Comparison of ENCODE assay signal across 8 mouse cellular contexts in genomic region chr10:93833370-93833698, GRCm38 (mm10). TPM values are rescaled to one million over a fixed set of nuclear protein-coding genes. Genes with fewer than 3 reads are reported as not detected.
DNase-seq lines count a peak whose midpoint lies in the region; ATAC-seq and TF ChIP-seq lines count a peak whose summit lies in the region.

No protein-coding gene starts in this region.

- no peak overlapping the region for H3K9ac ChIP-seq in lung, embryonic 14.5 days
- no peak overlapping the region for H3K9ac ChIP-seq in intestine, postnatal 0 days (ENCODE audit: low read depth, low read length)
- 0 out of 2 replicates have a peak overlapping the region, but pooled peaks have one; percentile 35 for H3K9ac ChIP-seq in neural tube, embryonic 14.5 days (replicated peaks; ENCODE audit: low read depth, low read length)

- H3K36me3 ChIP-seq in lung, embryonic 14.5 days (ENCODE audit: insufficient read depth): no peaks in the 10 kb centered on the region
- H3K36me3 ChIP-seq in intestine, postnatal 0 days (ENCODE audit: control insufficient read depth, insufficient read depth): no peaks in the 10 kb centered on the region
- H3K36me3 ChIP-seq in neural tube, embryonic 14.5 days (ENCODE audit: control insufficient read depth, insufficient read depth, low read length): no peaks in the 10 kb centered on the region

- peak overlapping the region; percentile 73 for H3K4me3 ChIP-seq in lung, embryonic 14.5 days (ENCODE audit: low read depth, low read length)
- H3K4me3 ChIP-seq in embryonic fibroblast, embryonic 13.5 days (ENCODE audit: insufficient read depth, low read length): peak overlapping the region; percentile 55
- H3K4me3 ChIP-seq in intestine, postnatal 0 days (ENCODE audit: low read depth, low read length): peak overlapping the region; percentile 72
- H3K4me3 ChIP-seq in neural tube, embryonic 14.5 days (ENCODE audit: low read depth, low read length): peak overlapping the region; percentile 47

- H3K4me2 ChIP-seq in lung, embryonic 14.5 days: peak overlapping the region; percentile 96
- peak overlapping the region; percentile 97 for H3K4me2 ChIP-seq in intestine, postnatal 0 days (replicated peaks; ENCODE audit: low read depth)
- H3K4me2 ChIP-seq in neural tube, embryonic 14.5 days (ENCODE audit: low read depth, low read length): peak overlapping the region; percentile 96

- WGBS in lung, embryonic 14.5 days: 2% methylated on average over 16 of the region's 16 CpGs
- WGBS in intestine, postnatal 0 days: 2% methylated on average over 16 of the region's 16 CpGs
- WGBS in neural tube, embryonic 14.5 days: 3% methylated on average over 16 of the region's 16 CpGs

- intact Hi-C loops in left cerebral cortex, postnatal 10 days (cut with DNase I): no loop called here

- TF ChIP-seq CTCF in lung, embryonic 14.5 days (IDR thresholded peaks at IDR 0.05; ENCODE audit: low read depth): no peak
- TF ChIP-seq CTCF in embryonic fibroblast, embryonic 13.5 days (IDR thresholded peaks at IDR 0.05; ENCODE audit: borderline replicate concordance, insufficient read depth, low read length): no peak
- no peak for TF ChIP-seq CTCF in intestine, postnatal 0 days (IDR thresholded peaks at IDR 0.05; ENCODE audit: low read depth)

- 0 out of 2 replicates have a peak, but pooled peaks cover 2% of the 10 kb centered on the region for H3K4me1 ChIP-seq in lung, embryonic 14.5 days (ENCODE audit: insufficient read depth)
- H3K4me1 ChIP-seq in embryonic fibroblast, embryonic 13.5 days (ENCODE audit: control insufficient read depth, insufficient read depth, low read length): no peaks in the 10 kb centered on the region
- H3K4me1 ChIP-seq in intestine, postnatal 0 days (replicated peaks; ENCODE audit: control insufficient read depth, insufficient read depth, low read length): 0 out of 2 replicates have a peak, but pooled peaks cover 4% of the 10 kb centered on the region
- 0 out of 2 replicates have a peak, but pooled peaks cover 3% of the 10 kb centered on the region for H3K4me1 ChIP-seq in neural tube, embryonic 14.5 days (ENCODE audit: control insufficient read depth, insufficient read depth, low read length)

- peaks cover 58% of the 10 kb centered on the region for H3K27me3 ChIP-seq in lung, embryonic 14.5 days (ENCODE audit: insufficient read depth, low read length)
- H3K27me3 ChIP-seq in intestine, postnatal 0 days (replicated peaks; ENCODE audit: control insufficient read depth, insufficient read depth, low read length): peaks cover 71% of the 10 kb centered on the region
- H3K27me3 ChIP-seq in neural tube, embryonic 14.5 days (ENCODE audit: control insufficient read depth, insufficient read depth, low read length): peaks cover 10% of the 10 kb centered on the region; the same call in 1 of the 2 replicates

- no peak overlapping the region for H3K27ac ChIP-seq in lung, embryonic 14.5 days (ENCODE audit: low read depth)
- no peak overlapping the region for H3K27ac ChIP-seq in embryonic fibroblast, embryonic 13.5 days (ENCODE audit: insufficient read depth, low read length)
- H3K27ac ChIP-seq in intestine, postnatal 0 days (ENCODE audit: low read depth, low read length): no peak overlapping the region
- no peak overlapping the region for H3K27ac ChIP-seq in neural tube, embryonic 14.5 days (ENCODE audit: low read depth, low read length)

- no peak for TF ChIP-seq POLR2A in embryonic fibroblast, embryonic 13.5 days (IDR thresholded peaks at IDR 0.05; ENCODE audit: low read depth, low read length)

- no peaks in the 10 kb centered on the region for H3K9me3 ChIP-seq in lung, embryonic 14.5 days (ENCODE audit: low read depth, low read length)
- no peaks in the 10 kb centered on the region for H3K9me3 ChIP-seq in intestine, postnatal 0 days (ENCODE audit: control insufficient read depth)
- no peaks in the 10 kb centered on the region for H3K9me3 ChIP-seq in neural tube, embryonic 14.5 days (ENCODE audit: control insufficient read depth, low read length)

- ATAC-seq in lung, embryonic 14.5 days (ENCODE audit: insufficient read depth): no peak
- ATAC-seq in intestine, postnatal 0 days: no peak
- no peak; the same call in 1 of the 2 replicates for ATAC-seq in neural tube, embryonic 14.5 days (ENCODE audit: low read depth)

- DNase-seq in lung, embryonic 14.5 days: no peak
- no peak for DNase-seq in lung, postnatal 4 days
- no peak for DNase-seq in left cerebral cortex, postnatal 10 days (ENCODE audit: extremely low spot score in 1 of 2, low spot score in 2 of 2)
- no peak for DNase-seq in cerebellum, postnatal 10 days
- DNase-seq in urinary bladder, adult 2 months (ENCODE audit: low spot score): no peak

RNA-seq across cellular contexts. Expression of gene Usp44, which starts 2.0 kb away (rescaled TPM):
- polyA plus RNA-seq in lung, embryonic 14.5 days (2014; fragmentation: Nextera tagmentation; extraction: Ambion mirVana): 0.70 and 0.74 TPM in 2 replicates
- 0.26 TPM in 1 of 2 replicates, not detected in the other for polyA plus RNA-seq in embryonic fibroblast, embryonic 13.5 days (2011; ENCODE audit: insufficient read length, low read depth, missing spikeins)
- polyA plus RNA-seq in intestine, postnatal 0 days (2015; fragmentation: Nextera tagmentation; extraction: Ambion mirVana): 0.08 and 0.09 TPM in 2 replicates
- 0.13 and 0.17 TPM in 2 replicates for polyA plus RNA-seq in neural tube, embryonic 14.5 days (2014; fragmentation: Nextera tagmentation; extraction: Ambion mirVana)
- total RNA-seq in left cerebral cortex, postnatal 10 days (2021): not detected
- polyA plus RNA-seq in urinary bladder, adult 2 months (2012; rRNA removed): not detected in 2 replicates
